Mouse (Mus musculus) liver, embryonic 11.5 days (tissue): Measurements from ENCODE around the gene Hoxd4. TPM values are rescaled to one million over a fixed set of nuclear protein-coding genes. Genes with fewer than 3 reads are reported as not detected.

Experiments used
- ATAC-seq: fragments of 200-750 bp; cut with Nextera tagmentation; replicated peaks from 2 replicates; pipeline ENCODE4 v1.8.0; 2017; ENCODE audit warnings: moderate number of reproducible peaks, mild to moderate bottlenecking, moderate TSS enrichment, moderate library complexity; ENCODE audit not compliant: low FRiP score
- DNase-seq: peaks from one replicate; pipeline ENCODE4 v3.0.0-alpha.2; 2017; ENCODE audit warnings: low spot score
- H3K27ac ChIP-seq: fragments of 300-500 bp; sonication (generic); 2 replicates; pipeline ENCODE4 v1.5.1; 2014; ENCODE audit warnings: mild to moderate bottlenecking, low read depth, low read length, control low read depth
- H3K27me3 ChIP-seq: fragments of 300-500 bp; sonication (generic); replicated peaks from 2 replicates; pipeline ENCODE4 v1.6.1; 2014; ENCODE audit warnings: low read length, mixed read lengths; ENCODE audit not compliant: control insufficient read depth, insufficient read depth
- H3K36me3 ChIP-seq: fragments of 300-500 bp; sonication (generic); 2 replicates; pipeline ENCODE4 v1.6.1; 2014; ENCODE audit warnings: mild to moderate bottlenecking, low read length, moderate library complexity, mixed read lengths; ENCODE audit not compliant: control insufficient read depth, insufficient read depth
- H3K4me1 ChIP-seq: fragments of 300-500 bp; sonication (generic); replicated peaks from 2 replicates; pipeline ENCODE4 v1.6.1; 2014; ENCODE audit warnings: low read length, mixed read lengths; ENCODE audit not compliant: control insufficient read depth, insufficient read depth
- H3K4me2 ChIP-seq: fragments of 300-500 bp; sonication (generic); 2 replicates; pipeline ENCODE4 v1.6.1; 2014; ENCODE audit warnings: mild to moderate bottlenecking, control low read depth, moderate library complexity
- H3K4me3 ChIP-seq: fragments of 300-500 bp; sonication (generic); 2 replicates; pipeline ENCODE4 v1.5.1; 2014; ENCODE audit warnings: low read depth, low read length, control low read depth
- H3K9ac ChIP-seq: fragments of 300-500 bp; sonication (generic); 2 replicates; pipeline ENCODE4 v1.6.1; 2014; ENCODE audit warnings: low read depth, low read length, control low read depth
- H3K9me3 ChIP-seq: fragments of 300-500 bp; sonication (generic); 2 replicates; pipeline ENCODE4 v1.6.1; 2016; ENCODE audit warnings: low read length, inconsistent platforms, mixed read lengths; ENCODE audit not compliant: control insufficient read depth
- WGBS: fragments of 180-500 bp; shearing (Covaris S2); extraction: QIAGEN DNeasy Blood & Tissue Kit; methylation state at CpG from one replicate; pipeline ENCODE4 v1.1.7; 2014; 5-methylcytosine and 5-hydroxymethylcytosine counted together
- polyA plus RNA-seq: library from polyadenylated mRNA; unstranded; fragments of >200 nt; fragmentation: Nextera tagmentation; extraction: Ambion mirVana; gene quantifications from 2 replicates; pipeline ENCODE4 v1.2.1, GENCODE M21; 2014

Hoxd4 gene
- polyA plus RNA-seq, 1 experiment from 2014 or later, result 0.18 TPM

GRCm38 (mm10) chr2:74699664-74700545, 11.8 kb upstream of the Hoxd4 start:
- ATAC-seq (no peak), DNase-seq (peak; percentile 39)
- no peaks in the 10 kb centered on the region for H3K9me3 ChIP-seq
- 11% methylated on average over 23 of the region's 23 CpGs for WGBS
- no peak overlapping the region for H3K4me2 ChIP-seq
- H3K4me3 ChIP-seq, result no peak overlapping the region
- H3K4me1 ChIP-seq, result peaks cover 2% of the 10 kb centered on the region; the same call in 1 of the 2 replicates
- H3K36me3 ChIP-seq, result no peaks in the 10 kb centered on the region
- peaks cover 99% of the 10 kb centered on the region for H3K27me3 ChIP-seq
- no peak overlapping the region for H3K27ac ChIP-seq
- H3K9ac ChIP-seq, result no peak overlapping the region

DNA sequence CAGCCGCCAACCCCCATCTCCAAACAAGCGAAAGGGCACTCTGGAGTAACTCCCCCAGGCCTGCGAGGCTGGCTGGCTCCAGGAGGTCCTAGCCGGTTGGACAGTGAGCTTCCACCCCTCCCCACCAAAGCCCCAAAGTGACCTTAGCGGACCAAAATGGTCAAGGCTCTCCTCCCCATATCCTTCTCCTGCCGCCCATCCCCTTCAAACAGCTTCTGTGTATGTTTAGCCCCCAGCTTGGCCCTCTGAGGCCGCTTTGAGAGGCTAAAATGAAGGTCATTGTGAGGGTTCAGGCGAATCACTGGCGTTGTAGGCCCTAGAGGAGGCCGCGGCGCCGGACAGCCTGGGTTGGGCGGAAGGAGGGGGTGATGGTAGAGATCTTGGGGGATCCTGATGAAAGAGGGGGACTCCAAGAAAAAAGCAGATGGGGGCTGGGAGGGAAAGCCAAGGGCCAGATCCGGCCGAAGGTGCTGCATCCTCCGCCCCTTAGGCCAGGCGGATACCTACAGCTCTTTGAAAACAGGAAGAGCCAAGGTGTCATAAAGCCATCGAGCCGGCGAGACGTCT, 11.1 kb upstream of the Hoxd4 start:
- ATAC-seq (no peak), DNase-seq (peak; percentile 33)
- Histone ChIP-seq H3K36me3 (no peaks in the 10 kb centered on the region), H3K27ac (no peak overlapping the region), H3K4me3 (no peak overlapping the region), H3K4me2 (no peak overlapping the region), H3K9ac (no peak overlapping the region), H3K27me3 (peaks cover 99% of the 10 kb centered on the region), H3K9me3 (no peaks in the 10 kb centered on the region), H3K4me1 (peaks cover 8% of the 10 kb centered on the region; the same call in 1 of the 2 replicates)
- WGBS, result 11% methylated on average over 22 of the region's 22 CpGs

GRCm38 (mm10) chr2:74701949-74702819, 9.5 kb upstream of the Hoxd4 start:
- H3K4me2 ChIP-seq, result no peak overlapping the region
- 16% methylated on average over 17 of the region's 17 CpGs for WGBS
- H3K4me1 ChIP-seq, result peaks cover 10% of the 10 kb centered on the region; the same call in 1 of the 2 replicates
- peaks cover 98% of the 10 kb centered on the region for H3K27me3 ChIP-seq
- no peaks in the 10 kb centered on the region for H3K9me3 ChIP-seq
- H3K4me3 ChIP-seq, result no peak overlapping the region
- H3K36me3 ChIP-seq, result no peaks in the 10 kb centered on the region
- peak; percentile 64 for DNase-seq
- ATAC-seq, result no peak
- no peak overlapping the region for H3K9ac ChIP-seq
- H3K27ac ChIP-seq, result no peak overlapping the region

DNA sequence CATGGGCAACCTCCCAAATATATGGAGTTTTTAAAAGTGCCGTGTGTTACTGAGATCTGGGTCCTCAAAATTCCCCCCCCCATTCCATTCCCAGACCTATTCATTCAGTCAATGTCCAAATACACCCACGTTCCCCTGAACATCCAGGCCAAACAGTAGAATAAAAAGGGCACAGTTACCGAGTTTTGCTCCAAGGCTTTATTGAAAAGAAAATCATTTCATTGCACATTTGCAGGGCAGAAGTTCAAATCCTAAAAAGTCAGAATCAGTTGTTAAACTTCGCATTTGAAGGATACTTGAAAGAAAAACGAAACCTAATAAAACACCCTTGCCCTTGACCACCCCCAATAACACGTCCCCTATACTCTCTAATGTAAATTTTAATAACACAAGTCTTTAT, 8.9 kb upstream of the Hoxd4 start:
- Histone ChIP-seq H3K9ac (no peak overlapping the region), H3K9me3 (no peaks in the 10 kb centered on the region), H3K4me2 (no peak overlapping the region), H3K36me3 (no peaks in the 10 kb centered on the region), H3K27me3 (peaks cover 98% of the 10 kb centered on the region), H3K4me1 (peaks cover 10% of the 10 kb centered on the region; the same call in 1 of the 2 replicates), H3K27ac (no peak overlapping the region), H3K4me3 (no peak overlapping the region)
- 31% methylated on average over 6 of the region's 6 CpGs for WGBS
- no peak for ATAC-seq
- DNase-seq, result peak; percentile 31

- H3K4me3 ChIP-seq, result no peak overlapping the region
Measured at GRCm38 (mm10) chr2:74703317-74703716, 8.4 kb upstream of the Hoxd4 start.

DNA sequence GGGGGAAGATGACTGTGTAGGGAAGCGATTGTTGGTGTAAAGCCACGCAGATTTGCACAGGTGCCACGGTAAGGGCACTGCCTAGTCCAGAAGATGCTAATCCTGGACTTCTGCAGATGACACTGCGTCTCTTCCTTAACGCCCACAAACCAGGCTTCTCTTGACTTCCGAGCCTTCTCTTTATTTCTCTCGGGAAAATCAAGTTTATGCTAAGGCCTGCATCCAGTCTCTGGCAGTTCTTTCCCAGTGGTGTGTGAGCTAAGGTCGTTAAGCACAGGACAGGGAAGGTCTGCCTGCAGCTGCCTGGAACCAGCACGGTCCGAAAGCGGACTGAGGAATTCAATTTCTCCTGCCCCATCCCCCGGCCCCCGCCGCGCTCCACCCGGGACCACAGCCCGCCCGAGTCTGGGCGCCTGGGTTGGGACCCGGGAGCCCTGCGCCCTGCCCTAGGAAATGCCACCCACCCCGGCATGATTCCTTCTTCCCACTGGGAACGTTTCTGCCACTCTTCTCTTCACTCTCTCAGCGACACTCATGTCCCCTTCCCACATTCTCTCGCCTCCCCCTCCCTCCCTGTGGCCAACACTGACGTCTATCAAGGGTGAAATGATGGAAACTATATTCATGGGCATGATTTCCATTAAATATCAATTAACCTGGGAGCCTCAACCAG, 7.9 kb upstream of the Hoxd4 start:
- no peak for ATAC-seq
- H3K4me3 ChIP-seq, result no peak overlapping the region

More at GRCm38 (mm10) chr2:74703317-74703716, 8.4 kb upstream of the Hoxd4 start:
- Histone ChIP-seq H3K36me3 (no peaks in the 10 kb centered on the region), H3K27ac (no peak overlapping the region), H3K4me1 (peaks cover 10% of the 10 kb centered on the region; the same call in 1 of the 2 replicates), H3K9me3 (no peaks in the 10 kb centered on the region), H3K9ac (no peak overlapping the region), H3K4me2 (no peak overlapping the region), H3K27me3 (peaks cover 98% of the 10 kb centered on the region)
- ATAC-seq (no peak), DNase-seq (no peak)
- 13% methylated on average over 10 of the region's 10 CpGs for WGBS

DNA sequence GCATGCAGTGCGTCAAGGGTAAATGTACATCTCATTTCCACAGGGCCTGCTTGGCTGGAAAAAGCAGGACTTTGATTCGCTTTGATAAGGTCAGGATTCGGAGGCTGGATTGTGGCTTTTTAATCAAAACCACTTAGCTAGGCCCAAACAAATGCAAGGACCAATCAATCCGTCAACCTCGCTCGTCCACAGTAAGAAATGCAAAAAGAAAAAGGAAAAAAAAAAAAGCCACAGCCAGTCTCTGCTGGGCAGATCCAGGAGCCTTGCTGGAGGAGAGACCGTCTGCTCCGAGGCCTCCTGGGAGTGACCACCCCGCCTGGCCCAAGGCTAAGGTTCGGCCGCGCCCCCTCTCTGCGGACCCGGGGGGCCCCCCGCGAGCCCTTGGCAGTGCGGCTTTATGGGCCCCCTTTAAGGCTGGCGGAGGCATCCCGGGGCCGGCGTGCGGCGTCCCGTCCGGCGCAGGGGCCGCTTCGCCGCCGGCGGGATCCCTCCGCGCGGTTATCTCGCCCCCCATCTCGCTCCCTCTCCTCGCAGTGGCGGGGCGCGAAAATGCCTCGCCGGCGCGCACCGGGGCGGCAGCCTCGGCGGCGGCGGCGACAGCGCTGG, 7.2 kb upstream of the Hoxd4 start, which contains the start of gene Hoxd8:
Gene Hoxd8, plus strand, starts transcription at position 223 of the 606 bp plus-strand sequence.
- H3K27me3 ChIP-seq, result peaks cover 98% of the 10 kb centered on the region
- H3K27ac ChIP-seq, result no peak within 1 kb of the TSS
- H3K4me3 ChIP-seq, result peak within 1 kb of the TSS; percentile 51
- DNase-seq (peak; percentile 48), ATAC-seq (no peak)
- H3K9me3 ChIP-seq, result no peaks in the 10 kb centered on the region
- no peaks in the 10 kb centered on the region for H3K36me3 ChIP-seq
- H3K4me1 ChIP-seq, result peaks cover 10% of the 10 kb centered on the region; the same call in 1 of the 2 replicates
- WGBS, result 3% methylated on average over 31 of the region's 52 CpGs
- H3K4me2 ChIP-seq, result peak within 1 kb of the TSS; percentile 71
- peak within 1 kb of the TSS; percentile 34; the same call in 1 of the 2 replicates for H3K9ac ChIP-seq

More for the DNA sequence above, 7.9 kb upstream of the Hoxd4 start:
- Histone ChIP-seq H3K4me1 (peaks cover 10% of the 10 kb centered on the region; the same call in 1 of the 2 replicates), H3K4me2 (no peak overlapping the region), H3K27me3 (peaks cover 98% of the 10 kb centered on the region), H3K36me3 (no peaks in the 10 kb centered on the region), H3K9me3 (no peaks in the 10 kb centered on the region), H3K9ac (no peak overlapping the region), H3K27ac (no peak overlapping the region)
- peak; percentile 37 for DNase-seq
- WGBS, result 5% methylated on average over 26 of the region's 26 CpGs
